Mouse (Mus musculus) G1E (cell line): Measurements from ENCODE around the gene Pcare. TPM values are rescaled to one million over a fixed set of nuclear protein-coding genes. Genes with fewer than 3 reads are reported as not detected.

Experiments used
- ATAC-seq: 2 replicates; pipeline ENCODE4 v1.8.0; 2016; ENCODE audit warnings: mild to moderate bottlenecking; ENCODE audit not compliant: insufficient number of reproducible peaks, poor library complexity, low FRiP score, severe bottlenecking; ENCODE audit errors: extremely low read depth
- DNase-seq: peaks from one replicate; pipeline ENCODE4 v3.0.0; 2012; ENCODE audit warnings: low spot score
- H3K27me3 ChIP-seq: 2 replicates; pipeline ENCODE4 v1.6.1; 2012; ENCODE audit warnings: mild to moderate bottlenecking, low read length, inconsistent platforms; ENCODE audit not compliant: insufficient read depth
- H3K36me3 ChIP-seq: replicated peaks from 2 replicates; pipeline ENCODE3; 2012; ENCODE audit warnings: mild to moderate bottlenecking, inconsistent platforms
- H3K4me1 ChIP-seq: 2 replicates; pipeline ENCODE4 v1.6.1; 2012; ENCODE audit warnings: low read depth, low read length, inconsistent platforms, mixed read lengths; ENCODE audit not compliant: insufficient read depth
- H3K4me3 ChIP-seq: 2 replicates; pipeline ENCODE4 v1.5.1; 2012; ENCODE audit warnings: low read depth, mild to moderate bottlenecking, inconsistent platforms, low read length, moderate library complexity, mixed read lengths
- H3K9me3 ChIP-seq: replicated peaks from 2 replicates; pipeline ENCODE4 v1.6.1; 2012; ENCODE audit warnings: inconsistent platforms
- CTCF ChIP-seq: IDR thresholded peaks from 2 replicates; pipeline ENCODE4 v1.5.1; 2012; ENCODE audit warnings: low read depth, low read length, inconsistent platforms, mixed read lengths
- GATA1 ChIP-seq: IDR thresholded peaks from 2 replicates; pipeline ENCODE4 v1.6.1; 2012; ENCODE audit warnings: borderline replicate concordance, low read length, inconsistent platforms, mixed read lengths
- GATA2 ChIP-seq: IDR thresholded peaks from 2 replicates; pipeline ENCODE4 v1.6.1; 2012; ENCODE audit warnings: low read depth, low read length, inconsistent platforms, borderline replicate concordance
- POLR2AphosphoS5 ChIP-seq: IDR thresholded peaks from 2 replicates; pipeline ENCODE4 v1.6.1; 2012; ENCODE audit warnings: low read depth, low read length, inconsistent platforms; ENCODE audit not compliant: insufficient replicate concordance
- TAL1 ChIP-seq: conservative IDR thresholded peaks from 2 replicates; pipeline ENCODE4 v1.6.1; 2012; ENCODE audit warnings: low read depth, low read length, inconsistent platforms, mixed read lengths
- polyA plus RNA-seq: library from polyadenylated mRNA; stranded (reverse); fragments of >175 nt; gene quantifications from 2 replicates; pipeline ENCODE4 v1.2.3, GENCODE M21; 2012
- total RNA-seq, 2 experiments: library from RNA; stranded (forward) in 1 of 2; stranded (reverse) in 1 of 2; fragments of 200-1000 nt in 1 of 2; fragments of >200 nt in 1 of 2; fragmentation: Nextera tagmentation in 1 of 2; gene quantifications; 2 replicates each; pipeline ENCODE4 v1.2.3; 2014 to 2017

The Pcare gene
- total and polyA plus RNA-seq, 3 experiments: 0.22 TPM; not detected in 2

DNA sequence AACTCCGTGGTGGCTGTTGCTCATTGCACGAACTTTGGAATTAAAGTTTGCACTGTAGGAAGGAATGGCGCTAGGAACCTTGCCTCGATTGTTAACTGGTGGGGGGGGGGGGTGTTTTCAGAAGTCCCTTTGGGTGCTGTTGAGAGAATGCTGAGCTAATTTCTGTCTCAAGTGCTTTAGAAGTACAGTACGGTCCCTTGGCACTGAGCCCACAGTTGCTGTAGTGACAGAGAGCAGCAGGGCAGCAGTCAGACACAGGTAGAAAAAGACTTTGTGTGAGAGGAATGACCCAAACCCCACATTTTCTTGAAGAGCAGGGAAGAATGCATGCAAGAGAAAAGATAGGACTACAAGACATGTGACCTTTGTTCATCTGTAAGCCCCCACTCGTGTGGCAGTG is 40.4 kb downstream of the Pcare start:
- no peaks in the 10 kb centered on the region for H3K36me3 ChIP-seq
- no peak for ATAC-seq
- no peak overlapping the region for H3K4me3 ChIP-seq
- peaks cover 46% of the 10 kb centered on the region for H3K9me3 ChIP-seq
- DNase-seq: no peak
- H3K27me3 ChIP-seq: no peaks in the 10 kb centered on the region; the same call in 1 of the 2 replicates
- H3K4me1 ChIP-seq: no peaks in the 10 kb centered on the region
- no peak for TF ChIP-seq GATA2
- no peak for TF ChIP-seq CTCF
- no peak for TF ChIP-seq GATA1
- no peak for TF ChIP-seq POLR2AphosphoS5
- no peak for TF ChIP-seq TAL1

DNA sequence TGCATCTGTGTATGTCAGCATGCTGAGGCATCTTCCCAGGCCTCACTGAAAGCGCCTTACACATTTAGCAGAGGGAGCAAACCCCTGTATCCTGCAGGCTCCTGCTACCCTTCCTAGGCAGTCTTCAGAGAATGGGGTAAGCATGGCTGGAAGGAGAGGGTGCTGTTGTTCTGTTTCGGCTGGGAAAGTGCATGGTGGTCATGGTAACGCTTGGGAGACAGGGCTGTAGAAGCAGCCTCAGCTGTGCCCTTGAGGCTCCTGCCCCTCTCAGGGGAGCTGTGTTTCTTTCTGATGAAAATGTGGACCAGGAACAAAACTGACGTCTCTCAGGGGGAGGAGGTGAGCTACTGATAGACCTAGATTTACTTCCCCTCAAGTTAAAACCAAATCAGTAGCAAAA is 45.0 kb downstream of the Pcare start:
- DNase-seq: no peak
- ATAC-seq: no peak
- Histone ChIP-seq H3K4me3 (no peak overlapping the region), H3K4me1 (no peaks in the 10 kb centered on the region), H3K9me3 (peaks cover 51% of the 10 kb centered on the region), H3K36me3 (no peaks in the 10 kb centered on the region), H3K27me3 (no peaks in the 10 kb centered on the region; the same call in 1 of the 2 replicates)
- no peak for TF ChIP-seq POLR2AphosphoS5
- no peak for TF ChIP-seq CTCF
- no peak for TF ChIP-seq GATA2
- no peak for TF ChIP-seq GATA1

DNA sequence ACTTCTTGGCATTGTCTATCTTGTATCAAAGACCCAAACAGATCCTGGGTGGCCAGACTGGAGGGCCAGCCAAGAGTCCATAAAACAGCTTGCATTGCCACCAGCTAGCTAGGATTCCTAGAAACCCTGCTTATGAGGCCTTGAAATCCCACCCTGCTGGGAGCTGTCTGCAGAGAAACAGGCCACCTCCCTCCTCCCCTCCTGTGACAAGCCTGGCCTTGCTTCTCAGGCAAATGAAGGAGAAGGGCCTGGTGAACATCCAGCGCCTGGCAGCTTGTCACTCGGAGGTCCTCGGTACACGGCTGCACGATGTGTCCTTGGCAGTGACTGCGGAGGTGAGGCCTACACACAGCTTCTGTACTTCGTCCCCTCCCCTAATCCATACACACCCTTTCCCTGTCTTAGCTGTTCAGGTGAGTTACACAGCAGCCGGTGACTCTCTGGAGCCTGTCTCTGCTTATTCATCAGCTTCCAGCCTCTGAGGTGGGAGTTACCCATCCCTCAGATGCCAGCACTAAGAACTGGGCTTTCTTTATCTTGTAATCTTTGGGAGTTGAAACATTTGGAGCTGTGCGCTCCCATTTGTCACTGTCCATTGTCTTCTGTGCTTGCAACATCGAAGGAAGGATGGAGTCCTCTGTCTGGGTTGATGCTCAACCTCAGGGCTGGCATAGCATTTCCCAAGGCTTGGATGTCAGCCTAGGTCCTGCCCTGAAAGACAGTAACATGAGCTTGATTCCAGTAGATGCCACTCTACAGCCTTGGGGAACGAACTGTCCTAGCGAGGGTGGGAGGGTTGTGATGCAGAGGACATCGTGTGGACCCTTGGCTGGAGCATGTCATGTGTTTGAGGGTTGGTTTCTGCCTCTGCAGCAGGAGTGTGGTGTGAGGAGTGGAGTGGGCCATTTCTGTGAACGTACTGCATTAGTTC is 46.9 kb downstream of the Pcare start:
- no peak for DNase-seq
- ATAC-seq: no peak
- TF ChIP-seq GATA1 (no peak), TAL1 (no peak), GATA2 (no peak), POLR2AphosphoS5 (no peak), CTCF (no peak)
- Histone ChIP-seq H3K27me3 (no peaks in the 10 kb centered on the region; the same call in 1 of the 2 replicates), H3K4me3 (no peak overlapping the region), H3K36me3 (no peaks in the 10 kb centered on the region), H3K9me3 (peaks cover 51% of the 10 kb centered on the region), H3K4me1 (no peaks in the 10 kb centered on the region)

DNA sequence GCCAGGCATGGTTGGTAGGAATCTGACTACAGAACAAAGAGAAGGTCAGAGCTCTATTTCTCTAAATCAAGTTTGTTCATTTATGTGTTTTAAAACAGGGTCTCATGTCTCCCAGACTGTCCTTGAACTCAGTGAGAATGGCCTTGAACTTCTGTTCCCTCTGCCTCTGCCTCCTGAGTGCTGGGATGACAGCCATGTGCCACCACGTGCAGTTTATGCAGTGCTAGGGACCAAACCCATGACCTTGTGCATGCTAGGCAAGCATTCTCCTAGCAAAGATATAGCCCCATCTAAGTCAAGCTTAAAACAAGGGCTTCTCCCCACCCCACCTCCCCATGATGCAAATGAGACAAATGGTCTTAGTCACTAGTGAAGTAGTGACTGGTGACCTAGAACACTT is 47.6 kb downstream of the Pcare start:
- no peaks in the 10 kb centered on the region for H3K36me3 ChIP-seq

DNA sequence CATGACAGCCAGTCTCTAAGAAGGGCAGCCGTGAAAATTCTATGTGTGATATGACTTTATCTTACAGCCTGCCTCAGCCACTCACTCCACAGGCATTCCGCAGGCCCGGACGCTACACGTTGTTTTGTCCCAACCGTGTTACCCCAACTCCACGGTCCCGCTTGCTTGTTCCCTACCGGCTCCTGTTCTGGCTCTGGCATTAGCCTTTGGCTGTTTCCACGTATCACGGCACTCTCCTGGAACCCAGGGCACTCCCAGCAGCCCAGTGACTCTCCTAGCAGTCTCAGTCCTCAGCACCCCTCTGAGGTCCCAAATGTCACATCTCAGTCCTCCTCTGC is 54.1 kb downstream of the Pcare start:
- DNase-seq (no peak), ATAC-seq (no peak)
- H3K27me3 ChIP-seq: no peaks in the 10 kb centered on the region; the same call in 1 of the 2 replicates
- no peak overlapping the region for H3K4me3 ChIP-seq
- TF ChIP-seq GATA1 (no peak), POLR2AphosphoS5 (no peak), GATA2 (no peak), CTCF (no peak), TAL1 (no peak)
- H3K36me3 ChIP-seq: no peaks in the 10 kb centered on the region
- H3K9me3 ChIP-seq: peaks cover 27% of the 10 kb centered on the region
- H3K4me1 ChIP-seq: no peaks in the 10 kb centered on the region

More for the DNA sequence above, 47.6 kb downstream of the Pcare start:
- ATAC-seq (no peak), DNase-seq (no peak)
- Histone ChIP-seq H3K27me3 (no peaks in the 10 kb centered on the region; the same call in 1 of the 2 replicates), H3K4me1 (no peaks in the 10 kb centered on the region), H3K4me3 (no peak overlapping the region), H3K9me3 (peaks cover 51% of the 10 kb centered on the region)
- TF ChIP-seq GATA1: no peak
- TF ChIP-seq GATA2: no peak

DNA sequence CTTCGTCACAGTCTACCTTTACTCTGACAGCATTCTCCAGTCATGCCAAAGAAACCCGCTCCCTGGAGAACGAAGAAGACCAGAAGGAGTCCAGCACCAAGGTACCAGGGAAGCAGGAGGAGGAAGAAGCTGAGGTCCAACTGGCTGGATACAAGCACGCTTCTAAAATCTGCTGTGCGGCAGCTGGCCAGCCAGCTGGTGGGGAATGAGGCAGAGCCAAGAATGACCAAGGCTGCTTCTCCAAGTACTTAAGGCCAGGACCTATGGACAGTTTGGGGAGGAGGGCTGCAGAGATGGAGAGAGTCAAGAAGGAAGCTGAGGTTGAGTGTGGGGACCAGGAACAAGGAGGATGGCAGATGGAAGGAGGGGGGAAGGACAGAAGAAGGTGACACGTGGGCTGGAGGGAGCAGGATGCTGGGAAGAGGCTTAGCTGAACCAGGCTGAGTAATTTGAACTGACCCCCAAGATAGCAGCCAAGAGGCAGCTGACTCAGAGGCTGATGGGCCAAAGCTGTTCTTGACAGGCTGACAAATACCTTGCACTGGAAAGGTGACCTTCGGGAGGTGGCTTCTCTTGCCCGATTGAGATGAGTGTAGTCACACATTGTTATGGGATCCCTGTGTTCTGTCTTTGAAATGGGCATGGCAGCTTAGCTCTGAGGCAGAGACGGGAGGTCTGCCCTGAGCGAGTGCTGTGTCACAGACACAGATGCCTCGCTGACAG is 54.6 kb downstream of the Pcare start:
- Histone ChIP-seq H3K4me1 (no peaks in the 10 kb centered on the region), H3K27me3 (no peaks in the 10 kb centered on the region; the same call in 1 of the 2 replicates), H3K9me3 (peaks cover 30% of the 10 kb centered on the region), H3K36me3 (no peaks in the 10 kb centered on the region), H3K4me3 (no peak overlapping the region)
- no peak for ATAC-seq
- TF ChIP-seq GATA2 (no peak), GATA1 (no peak), CTCF (no peak), TAL1 (no peak), POLR2AphosphoS5 (no peak)
- no peak for DNase-seq
